Mouse (Mus musculus): ENCODE results near the gene Psrc1. TPM values are rescaled to one million over a fixed set of nuclear protein-coding genes. Genes with fewer than 3 reads are reported as not detected.

The Psrc1 gene
- polyA plus RNA-seq, 1 experiment from 2014 or later: 31.2 TPM

DNA sequence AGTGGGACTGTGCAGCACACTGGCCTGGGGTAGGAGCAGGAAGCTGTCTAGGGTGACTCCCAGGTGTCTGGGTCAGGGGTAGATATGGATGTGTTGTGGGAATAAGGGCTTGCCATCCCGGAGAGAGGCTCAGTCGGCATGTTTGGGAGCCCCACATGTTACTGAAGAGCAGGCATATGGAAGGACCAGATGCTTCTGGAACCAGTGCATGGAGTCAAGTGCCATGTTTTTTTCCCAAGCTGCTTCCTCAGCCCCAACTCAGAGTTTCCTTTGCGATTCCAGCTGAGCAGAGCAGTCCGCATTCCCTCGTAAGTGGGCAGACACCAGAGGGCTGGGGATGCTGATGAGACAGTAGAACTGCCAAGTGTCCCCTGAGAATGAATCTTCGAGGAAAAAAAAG lies 39.4 kb downstream of the Psrc1 start:
- no peak overlapping the region for H3K4me3 ChIP-seq (ENCODE audit: low read depth, low read length)
- H3K9me3 ChIP-seq (ENCODE audit: control insufficient read depth, low read length): no peaks in the 10 kb centered on the region
- DNase-seq (ENCODE audit: low spot score): no peak
- H3K4me2 ChIP-seq (ENCODE audit: low read depth, low read length): peak overlapping the region; percentile 46; the same call in 1 of the 2 replicates
- no peaks in the 10 kb centered on the region for H3K27me3 ChIP-seq (replicated peaks; ENCODE audit: control insufficient read depth, insufficient read depth, low read length)
- no peak overlapping the region for H3K27ac ChIP-seq (replicated peaks; ENCODE audit: low read depth, low read length)
- H3K36me3 ChIP-seq (ENCODE audit: control insufficient read depth, insufficient read depth, low read length): peaks cover 27% of the 10 kb centered on the region
- WGBS: 41% methylated on average over 6 of the region's 6 CpGs
- 0 out of 2 replicates have a peak overlapping the region, but pooled peaks have one; percentile 28 for H3K9ac ChIP-seq (ENCODE audit: low read depth, low read length)
- H3K4me1 ChIP-seq (ENCODE audit: control insufficient read depth, insufficient read depth, low read length): peaks cover 14% of the 10 kb centered on the region
- no peak for ATAC-seq (ENCODE audit: low read depth)

GRCm38 (mm10) chr3:108423844-108424801 lies 40.5 kb downstream of the Psrc1 start:
- peak overlapping the region; percentile 14; the same call in 1 of the 2 replicates for H3K4me3 ChIP-seq (ENCODE audit: low read depth, low read length)
- peak overlapping the region; percentile 46 for H3K4me2 ChIP-seq (ENCODE audit: low read depth, low read length)
- H3K36me3 ChIP-seq (ENCODE audit: control insufficient read depth, insufficient read depth, low read length): peaks cover 38% of the 10 kb centered on the region
- no peaks in the 10 kb centered on the region for H3K27me3 ChIP-seq (replicated peaks; ENCODE audit: control insufficient read depth, insufficient read depth, low read length)
- H3K9ac ChIP-seq (ENCODE audit: low read depth, low read length): peak overlapping the region; percentile 28; the same call in 1 of the 2 replicates
- no peaks in the 10 kb centered on the region for H3K9me3 ChIP-seq (ENCODE audit: control insufficient read depth, low read length)
- ATAC-seq (ENCODE audit: low read depth) (peak; percentile 87), DNase-seq (ENCODE audit: low spot score) (peak; percentile 94)
- H3K27ac ChIP-seq (replicated peaks; ENCODE audit: low read depth, low read length): peak overlapping the region; percentile 36; the same call in 1 of the 2 replicates
- H3K4me1 ChIP-seq (ENCODE audit: control insufficient read depth, insufficient read depth, low read length): peaks cover 14% of the 10 kb centered on the region
- WGBS: 23% methylated on average over 11 of the region's 11 CpGs

- no peaks in the 10 kb centered on the region for H3K27me3 ChIP-seq (replicated peaks; ENCODE audit: control insufficient read depth, insufficient read depth, low read length)
- peaks cover 47% of the 10 kb centered on the region for H3K36me3 ChIP-seq (ENCODE audit: control insufficient read depth, insufficient read depth, low read length)
These were observed 41.4 kb downstream of the Psrc1 start for GRCm38 (mm10) chr3:108424944-108425623.

GRCm38 (mm10) chr3:108425624-108426018 lies 42.0 kb downstream of the Psrc1 start:
- no peak for ATAC-seq (ENCODE audit: low read depth)
- no peak for DNase-seq (ENCODE audit: low spot score)
- H3K27me3 ChIP-seq (replicated peaks; ENCODE audit: control insufficient read depth, insufficient read depth, low read length): no peaks in the 10 kb centered on the region
- 72% methylated on average over 6 of the region's 6 CpGs for WGBS
- H3K4me3 ChIP-seq (ENCODE audit: low read depth, low read length): no peak overlapping the region
- H3K9ac ChIP-seq (ENCODE audit: low read depth, low read length): no peak overlapping the region
- peaks cover 51% of the 10 kb centered on the region for H3K36me3 ChIP-seq (ENCODE audit: control insufficient read depth, insufficient read depth, low read length)
- no peaks in the 10 kb centered on the region for H3K9me3 ChIP-seq (ENCODE audit: control insufficient read depth, low read length)
- H3K4me2 ChIP-seq (ENCODE audit: low read depth, low read length): no peak overlapping the region
- peaks cover 14% of the 10 kb centered on the region for H3K4me1 ChIP-seq (ENCODE audit: control insufficient read depth, insufficient read depth, low read length)
- 0 out of 2 replicates have a peak overlapping the region, but pooled peaks have one; percentile 35 for H3K27ac ChIP-seq (replicated peaks; ENCODE audit: low read depth, low read length)

More at GRCm38 (mm10) chr3:108424944-108425623, 41.4 kb downstream of the Psrc1 start:
- no peak overlapping the region for H3K4me3 ChIP-seq (ENCODE audit: low read depth, low read length)
- H3K4me1 ChIP-seq (ENCODE audit: control insufficient read depth, insufficient read depth, low read length): peaks cover 14% of the 10 kb centered on the region
- DNase-seq (ENCODE audit: low spot score) (no peak), ATAC-seq (ENCODE audit: low read depth) (no peak)
- no peaks in the 10 kb centered on the region for H3K9me3 ChIP-seq (ENCODE audit: control insufficient read depth, low read length)
- H3K4me2 ChIP-seq (ENCODE audit: low read depth, low read length): no peak overlapping the region
- H3K9ac ChIP-seq (ENCODE audit: low read depth, low read length): no peak overlapping the region
- 81% methylated on average over 7 of the region's 7 CpGs for WGBS
- 0 out of 2 replicates have a peak overlapping the region, but pooled peaks have one; percentile 35 for H3K27ac ChIP-seq (replicated peaks; ENCODE audit: low read depth, low read length)

GRCm38 (mm10) chr3:108432542-108433187 lies 49.0 kb downstream of the Psrc1 start:
- ATAC-seq (ENCODE audit: low read depth) (peak; percentile 51; the same call in 1 of the 2 replicates), DNase-seq (ENCODE audit: low spot score) (peak; percentile 64)
- Histone ChIP-seq H3K27me3 (replicated peaks; ENCODE audit: control insufficient read depth, insufficient read depth, low read length) (no peaks in the 10 kb centered on the region), H3K4me2 (ENCODE audit: low read depth, low read length) (no peak overlapping the region), H3K4me1 (ENCODE audit: control insufficient read depth, insufficient read depth, low read length) (no peaks in the 10 kb centered on the region), H3K36me3 (ENCODE audit: control insufficient read depth, insufficient read depth, low read length) (peaks cover 85% of the 10 kb centered on the region), H3K27ac (replicated peaks; ENCODE audit: low read depth, low read length) (no peak overlapping the region), H3K9me3 (ENCODE audit: control insufficient read depth, low read length) (no peaks in the 10 kb centered on the region), H3K9ac (ENCODE audit: low read depth, low read length) (no peak overlapping the region), H3K4me3 (ENCODE audit: low read depth, low read length) (no peak overlapping the region)
- WGBS: 83% methylated on average over 13 of the region's 13 CpGs

DNA sequence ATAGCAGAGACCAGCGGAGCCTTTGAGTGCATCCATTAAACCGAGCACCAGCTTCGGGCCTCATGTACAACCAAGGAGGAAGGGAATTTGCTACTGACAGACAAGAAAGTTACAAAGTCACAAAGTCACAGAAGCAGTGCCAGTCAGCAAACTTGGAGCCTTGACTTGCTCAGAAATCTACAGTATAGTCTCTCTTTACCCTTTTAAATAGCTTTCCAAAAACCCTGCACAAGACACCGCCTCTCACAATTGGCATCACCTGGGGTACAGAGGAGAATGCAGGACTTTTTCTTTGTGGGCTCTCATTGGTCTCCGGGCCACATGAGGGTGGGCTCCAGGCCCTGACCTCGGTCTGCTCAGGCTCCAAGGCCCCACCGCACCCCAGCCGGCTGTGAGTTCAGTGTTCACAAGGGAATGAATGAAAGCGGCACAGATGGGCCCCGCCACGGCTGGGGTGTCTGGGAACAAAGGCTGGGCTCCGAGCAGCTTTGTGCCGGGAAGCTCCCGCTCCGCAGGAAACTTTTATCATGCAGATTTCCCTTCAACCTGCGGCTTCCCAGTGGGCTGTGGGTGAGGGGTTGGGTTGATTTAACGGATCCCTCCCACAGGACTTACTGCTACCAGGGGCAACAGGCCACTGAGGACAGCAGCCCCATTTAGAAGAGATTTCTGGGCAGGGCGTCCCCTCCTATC lies 49.7 kb downstream of the Psrc1 start:
- H3K36me3 ChIP-seq (ENCODE audit: control insufficient read depth, insufficient read depth, low read length): peaks cover 79% of the 10 kb centered on the region
- no peak overlapping the region for H3K27ac ChIP-seq (replicated peaks; ENCODE audit: low read depth, low read length)
- no peaks in the 10 kb centered on the region for H3K4me1 ChIP-seq (ENCODE audit: control insufficient read depth, insufficient read depth, low read length)
- no peaks in the 10 kb centered on the region for H3K27me3 ChIP-seq (replicated peaks; ENCODE audit: control insufficient read depth, insufficient read depth, low read length)
- H3K4me2 ChIP-seq (ENCODE audit: low read depth, low read length): no peak overlapping the region
- no peaks in the 10 kb centered on the region for H3K9me3 ChIP-seq (ENCODE audit: control insufficient read depth, low read length)
- H3K4me3 ChIP-seq (ENCODE audit: low read depth, low read length): no peak overlapping the region
- ATAC-seq (ENCODE audit: low read depth) (peak; percentile 74), DNase-seq (ENCODE audit: low spot score) (peak; percentile 69)
- 50% methylated on average over 18 of the region's 18 CpGs for WGBS
- no peak overlapping the region for H3K9ac ChIP-seq (ENCODE audit: low read depth, low read length)

GRCm38 (mm10) chr3:108433881-108434495 lies 50.3 kb downstream of the Psrc1 start:
- Histone ChIP-seq H3K9ac (ENCODE audit: low read depth, low read length) (no peak overlapping the region), H3K4me3 (ENCODE audit: low read depth, low read length) (no peak overlapping the region), H3K4me1 (ENCODE audit: control insufficient read depth, insufficient read depth, low read length) (no peaks in the 10 kb centered on the region), H3K27ac (replicated peaks; ENCODE audit: low read depth, low read length) (no peak overlapping the region), H3K27me3 (replicated peaks; ENCODE audit: control insufficient read depth, insufficient read depth, low read length) (no peaks in the 10 kb centered on the region), H3K36me3 (ENCODE audit: control insufficient read depth, insufficient read depth, low read length) (peaks cover 72% of the 10 kb centered on the region), H3K9me3 (ENCODE audit: control insufficient read depth, low read length) (no peaks in the 10 kb centered on the region), H3K4me2 (ENCODE audit: low read depth, low read length) (no peak overlapping the region)
- WGBS: 54% methylated on average over 19 of the region's 19 CpGs
- no peak; the same call in 1 of the 2 replicates for ATAC-seq (ENCODE audit: low read depth)
- DNase-seq (ENCODE audit: low spot score): no peak

Data from embryonic facial prominence, embryonic 14.5 days (tissue).